Mouse (Mus musculus) hindbrain, embryonic 13.5 days (tissue): Measurements from ENCODE around the gene Nrxn3. TPM values are rescaled to one million over a fixed set of nuclear protein-coding genes. Genes with fewer than 3 reads are reported as not detected.
A peak's percentile ranks its signal among the peaks of the same experiment; 100 is the strongest.

Source experiments
- ATAC-seq: fragments of 200-750 bp; cut with Nextera tagmentation; 2 replicates; pipeline ENCODE4 v1.8.0; 2017; ENCODE audit warnings: moderate TSS enrichment; ENCODE audit not compliant: low FRiP score
- H3K27ac ChIP-seq: fragments of 300-500 bp; sonication (generic); 2 replicates; pipeline ENCODE4 v1.5.1; 2015; ENCODE audit warnings: inconsistent platforms, mild to moderate bottlenecking, moderate library complexity
- H3K27me3 ChIP-seq: fragments of 300-500 bp; sonication (generic); 2 replicates; pipeline ENCODE4 v1.6.1; 2015; ENCODE audit warnings: mild to moderate bottlenecking, inconsistent platforms
- H3K36me3 ChIP-seq: fragments of 300-500 bp; sonication (generic); 2 replicates; pipeline ENCODE4 v1.6.1; 2015; ENCODE audit warnings: mild to moderate bottlenecking, inconsistent platforms
- H3K4me1 ChIP-seq: fragments of 300-500 bp; sonication (generic); replicated peaks from 2 replicates; pipeline ENCODE4 v1.6.1; 2015; ENCODE audit warnings: inconsistent platforms
- H3K4me2 ChIP-seq: fragments of 300-500 bp; sonication (generic); 2 replicates; pipeline ENCODE4 v1.6.1; 2015; ENCODE audit warnings: inconsistent platforms, mild to moderate bottlenecking, moderate library complexity
- H3K4me3 ChIP-seq: fragments of 300-500 bp; sonication (generic); 2 replicates; pipeline ENCODE4 v1.5.1; 2015; ENCODE audit warnings: mild to moderate bottlenecking, inconsistent platforms
- H3K9ac ChIP-seq: fragments of 300-500 bp; sonication (generic); 2 replicates; pipeline ENCODE4 v1.6.1; 2015; ENCODE audit warnings: mild to moderate bottlenecking, inconsistent platforms
- H3K9me3 ChIP-seq: fragments of 300-500 bp; sonication (generic); 2 replicates; pipeline ENCODE4 v1.6.1; 2016; ENCODE audit warnings: inconsistent platforms
- WGBS: fragments of 180-500 bp; shearing (Covaris S2); methylation state at CpG from one replicate; pipeline ENCODE4 v1.1.7; 2015; 5-methylcytosine and 5-hydroxymethylcytosine counted together
- polyA plus RNA-seq: library from polyadenylated mRNA; unstranded; fragments of >200 nt; fragmentation: Nextera tagmentation; extraction: Ambion mirVana; gene quantifications from 2 replicates; pipeline ENCODE4 v1.2.1, GENCODE M21; 2015

Nrxn3 gene
- polyA plus RNA-seq, 1 experiment from 2014 or later: 92.1 TPM

GRCm38 (mm10) chr12:89933630-89934029, 1211.0 kb downstream of the Nrxn3 start:
- H3K4me2 ChIP-seq: no peak overlapping the region
- H3K9me3 ChIP-seq: no peaks in the 10 kb centered on the region
- H3K36me3 ChIP-seq: no peaks in the 10 kb centered on the region
- ATAC-seq: no peak
- no peak overlapping the region for H3K27ac ChIP-seq
- no peaks in the 10 kb centered on the region for H3K27me3 ChIP-seq
- 83% methylated on average over 5 of the region's 5 CpGs for WGBS
- no peak overlapping the region for H3K9ac ChIP-seq
- no peak overlapping the region for H3K4me3 ChIP-seq
- no peaks in the 10 kb centered on the region for H3K4me1 ChIP-seq

GRCm38 (mm10) chr12:89940746-89941145, 1218.1 kb downstream of the Nrxn3 start:
- H3K36me3 ChIP-seq: no peaks in the 10 kb centered on the region
- no peak for ATAC-seq
- H3K4me2 ChIP-seq: no peak overlapping the region
- no peak overlapping the region for H3K27ac ChIP-seq
- no peaks in the 10 kb centered on the region for H3K27me3 ChIP-seq
- no peak overlapping the region for H3K9ac ChIP-seq
- no peaks in the 10 kb centered on the region for H3K4me1 ChIP-seq
- WGBS: 95% methylated on average over 2 of the region's 2 CpGs
- H3K9me3 ChIP-seq: no peaks in the 10 kb centered on the region
- no peak overlapping the region for H3K4me3 ChIP-seq

GRCm38 (mm10) chr12:89945911-89946502, 1223.3 kb downstream of the Nrxn3 start:
- no peaks in the 10 kb centered on the region for H3K4me1 ChIP-seq
- no peak overlapping the region for H3K4me2 ChIP-seq
- WGBS: 69% methylated on average over 2 of the region's 2 CpGs
- no peak overlapping the region for H3K9ac ChIP-seq
- no peaks in the 10 kb centered on the region for H3K27me3 ChIP-seq
- H3K36me3 ChIP-seq: no peaks in the 10 kb centered on the region
- no peak overlapping the region for H3K27ac ChIP-seq
- no peak overlapping the region for H3K4me3 ChIP-seq
- no peak for ATAC-seq
- no peaks in the 10 kb centered on the region for H3K9me3 ChIP-seq

- ATAC-seq: no peak
- Histone ChIP-seq H3K4me3 (no peak overlapping the region), H3K9ac (no peak overlapping the region), H3K4me2 (no peak overlapping the region), H3K27ac (no peak overlapping the region), H3K9me3 (no peaks in the 10 kb centered on the region), H3K36me3 (no peaks in the 10 kb centered on the region), H3K27me3 (no peaks in the 10 kb centered on the region), H3K4me1 (no peaks in the 10 kb centered on the region)
- 74% methylated on average over 5 of the region's 5 CpGs for WGBS
Observed at GRCm38 (mm10) chr12:89946522-89946921, 1223.8 kb downstream of the Nrxn3 start.

GRCm38 (mm10) chr12:89953237-89953636, 1230.6 kb downstream of the Nrxn3 start:
- H3K9ac ChIP-seq: no peak overlapping the region
- H3K27me3 ChIP-seq: no peaks in the 10 kb centered on the region
- no peak overlapping the region for H3K27ac ChIP-seq
- no peaks in the 10 kb centered on the region for H3K36me3 ChIP-seq
- no peaks in the 10 kb centered on the region for H3K4me1 ChIP-seq
- H3K4me2 ChIP-seq: no peak overlapping the region
- no peak overlapping the region for H3K4me3 ChIP-seq
- H3K9me3 ChIP-seq: no peaks in the 10 kb centered on the region
- ATAC-seq: no peak

GRCm38 (mm10) chr12:89953649-89954048, 1231.0 kb downstream of the Nrxn3 start:
- H3K36me3 ChIP-seq: no peaks in the 10 kb centered on the region
- H3K27ac ChIP-seq: no peak overlapping the region
- ATAC-seq: no peak
- no peak overlapping the region for H3K4me3 ChIP-seq
- H3K4me2 ChIP-seq: no peak overlapping the region
- H3K4me1 ChIP-seq: no peaks in the 10 kb centered on the region
- H3K9ac ChIP-seq: no peak overlapping the region
- 64% methylated on average over 3 of the region's 3 CpGs for WGBS
- H3K27me3 ChIP-seq: no peaks in the 10 kb centered on the region
- H3K9me3 ChIP-seq: no peaks in the 10 kb centered on the region

- Histone ChIP-seq H3K9me3 (no peaks in the 10 kb centered on the region), H3K27me3 (no peaks in the 10 kb centered on the region), H3K4me3 (no peak overlapping the region), H3K9ac (no peak overlapping the region), H3K4me2 (no peak overlapping the region), H3K36me3 (no peaks in the 10 kb centered on the region), H3K27ac (no peak overlapping the region), H3K4me1 (no peaks in the 10 kb centered on the region)
- no peak for ATAC-seq
- WGBS: 66% methylated on average over 5 of the region's 5 CpGs
Observed at GRCm38 (mm10) chr12:89954441-89955070, 1231.9 kb downstream of the Nrxn3 start.

- Histone ChIP-seq H3K27ac (no peak overlapping the region), H3K4me3 (no peak overlapping the region), H3K36me3 (no peaks in the 10 kb centered on the region), H3K9me3 (no peaks in the 10 kb centered on the region), H3K9ac (no peak overlapping the region), H3K4me2 (no peak overlapping the region), H3K4me1 (no peaks in the 10 kb centered on the region), H3K27me3 (no peaks in the 10 kb centered on the region)
- WGBS: 58% methylated on average over 1 of the region's 1 CpGs
- ATAC-seq: no peak
Observed at GRCm38 (mm10) chr12:89963073-89963472, 1240.4 kb downstream of the Nrxn3 start.

- H3K27me3 ChIP-seq: no peaks in the 10 kb centered on the region
- H3K4me2 ChIP-seq: no peak overlapping the region
- H3K4me1 ChIP-seq: no peaks in the 10 kb centered on the region
- H3K27ac ChIP-seq: no peak overlapping the region
- H3K9me3 ChIP-seq: no peaks in the 10 kb centered on the region
- no peaks in the 10 kb centered on the region for H3K36me3 ChIP-seq
- H3K4me3 ChIP-seq: no peak overlapping the region
- H3K9ac ChIP-seq: no peak overlapping the region
- WGBS: 95% methylated on average over 4 of the region's 4 CpGs
- ATAC-seq: no peak
Observed at GRCm38 (mm10) chr12:89976648-89977047, 1254.0 kb downstream of the Nrxn3 start.

GRCm38 (mm10) chr12:89977479-89977878, 1254.8 kb downstream of the Nrxn3 start:
- 85% methylated on average over 5 of the region's 5 CpGs for WGBS
- no peak overlapping the region for H3K9ac ChIP-seq

GRCm38 (mm10) chr12:89979190-89979589, 1256.5 kb downstream of the Nrxn3 start:
- ATAC-seq: no peak
- no peak overlapping the region for H3K4me3 ChIP-seq
- H3K9ac ChIP-seq: no peak overlapping the region
- no peaks in the 10 kb centered on the region for H3K36me3 ChIP-seq
- no peaks in the 10 kb centered on the region for H3K27me3 ChIP-seq
- peaks cover 14% of the 10 kb centered on the region for H3K4me1 ChIP-seq
- no peak overlapping the region for H3K27ac ChIP-seq
- no peaks in the 10 kb centered on the region for H3K9me3 ChIP-seq
- WGBS: 85% methylated on average over 1 of the region's 1 CpGs
- H3K4me2 ChIP-seq: no peak overlapping the region

More at GRCm38 (mm10) chr12:89977479-89977878, 1254.8 kb downstream of the Nrxn3 start:
- Histone ChIP-seq H3K27me3 (no peaks in the 10 kb centered on the region), H3K4me1 (0 out of 2 replicates have a peak, but pooled peaks cover 2% of the 10 kb centered on the region), H3K4me2 (no peak overlapping the region), H3K36me3 (no peaks in the 10 kb centered on the region), H3K9me3 (no peaks in the 10 kb centered on the region), H3K27ac (0 out of 2 replicates have a peak overlapping the region, but pooled peaks have one; percentile 0), H3K4me3 (no peak overlapping the region)
- ATAC-seq: no peak

GRCm38 (mm10) chr12:89982445-89982844, 1259.8 kb downstream of the Nrxn3 start:
- no peak overlapping the region for H3K4me2 ChIP-seq
- ATAC-seq: no peak
- 53% methylated on average over 5 of the region's 5 CpGs for WGBS
- H3K4me1 ChIP-seq: peaks cover 21% of the 10 kb centered on the region
- H3K27me3 ChIP-seq: no peaks in the 10 kb centered on the region
- no peaks in the 10 kb centered on the region for H3K9me3 ChIP-seq
- no peak overlapping the region for H3K9ac ChIP-seq
- H3K4me3 ChIP-seq: no peak overlapping the region
- 0 out of 2 replicates have a peak overlapping the region, but pooled peaks have one; percentile 67 for H3K27ac ChIP-seq
- H3K36me3 ChIP-seq: no peaks in the 10 kb centered on the region

- H3K4me2 ChIP-seq: no peak overlapping the region
- H3K4me3 ChIP-seq: no peak overlapping the region
- peaks cover 21% of the 10 kb centered on the region for H3K4me1 ChIP-seq
- no peaks in the 10 kb centered on the region for H3K27me3 ChIP-seq
- H3K9me3 ChIP-seq: no peaks in the 10 kb centered on the region
- H3K36me3 ChIP-seq: no peaks in the 10 kb centered on the region
- peak overlapping the region; percentile 67 for H3K27ac ChIP-seq
- H3K9ac ChIP-seq: no peak overlapping the region
- no peak for ATAC-seq
Observed at GRCm38 (mm10) chr12:89983399-89983798, 1260.7 kb downstream of the Nrxn3 start.
